Mouse (Mus musculus): ENCODE measurements around the gene Fbxo3. TPM values are rescaled to one million over a fixed set of nuclear protein-coding genes. Genes with fewer than 3 reads are reported as not detected.
"Not testable (repeated sequence)": the region's sequence is repeated elsewhere in the genome, so short reads cannot be mapped to it uniquely, and the experiment has no call there.

Fbxo3 gene
- polyA plus RNA-seq, 1 experiment = 53.9 TPM

- no peak for DNase-seq (ENCODE audit: extremely low spot score in 1 of 2, low spot score in 1 of 2)
These were observed 8.1 kb downstream of the Fbxo3 start for GRCm38 (mm10) chr2:104035595-104035994.

- DNase-seq (ENCODE audit: extremely low spot score in 1 of 2, low spot score in 1 of 2) = no peak
These were observed 8.8 kb downstream of the Fbxo3 start for GRCm38 (mm10) chr2:104036316-104036715.

- no peak for DNase-seq (ENCODE audit: extremely low spot score in 1 of 2, low spot score in 1 of 2)
These were observed 10.7 kb downstream of the Fbxo3 start for GRCm38 (mm10) chr2:104038236-104038635.

- DNase-seq (ENCODE audit: extremely low spot score in 1 of 2, low spot score in 1 of 2) = no peak
These were observed 14.1 kb downstream of the Fbxo3 start for GRCm38 (mm10) chr2:104041632-104042031.

- no peak for DNase-seq (ENCODE audit: extremely low spot score in 1 of 2, low spot score in 1 of 2)
These were observed 15.2 kb downstream of the Fbxo3 start for GRCm38 (mm10) chr2:104042766-104043165.

- no peak for DNase-seq (ENCODE audit: extremely low spot score in 1 of 2, low spot score in 1 of 2)
These were observed 16.3 kb downstream of the Fbxo3 start for GRCm38 (mm10) chr2:104043624-104044478.

- no peak for DNase-seq (ENCODE audit: extremely low spot score in 1 of 2, low spot score in 1 of 2)
These were observed 17.1 kb downstream of the Fbxo3 start for GRCm38 (mm10) chr2:104044479-104045080.

GRCm38 (mm10) chr2:104058381-104058780, 30.9 kb downstream of the Fbxo3 start:
- DNase-seq (ENCODE audit: extremely low spot score in 1 of 2, low spot score in 1 of 2) = no peak

- no peak for DNase-seq (ENCODE audit: extremely low spot score in 1 of 2, low spot score in 1 of 2)
These were observed 31.4 kb downstream of the Fbxo3 start for GRCm38 (mm10) chr2:104058954-104059353.

- DNase-seq (ENCODE audit: extremely low spot score in 1 of 2, low spot score in 1 of 2) = peak in 1 of 2 experiments; percentile 67
These were observed 32.3 kb downstream of the Fbxo3 start for GRCm38 (mm10) chr2:104059786-104060185.

GRCm38 (mm10) chr2:104060996-104061395, 33.5 kb downstream of the Fbxo3 start:
- DNase-seq (ENCODE audit: extremely low spot score in 1 of 2, low spot score in 1 of 2) = no peak

GRCm38 (mm10) chr2:104062665-104063064, 35.1 kb downstream of the Fbxo3 start:
- DNase-seq (ENCODE audit: extremely low spot score in 1 of 2, low spot score in 1 of 2) = peak in 1 of 2 experiments; percentile 19

- DNase-seq (ENCODE audit: extremely low spot score in 1 of 2, low spot score in 1 of 2) = no peak
These were observed 36.6 kb downstream of the Fbxo3 start for GRCm38 (mm10) chr2:104064152-104064551.

GRCm38 (mm10) chr2:104065526-104065925, 38.0 kb downstream of the Fbxo3 start, which contains the start of gene Gm10912:
Gene Gm10912, plus strand, starts transcription at chr2:104065826.
- DNase-seq (ENCODE audit: extremely low spot score in 1 of 2, low spot score in 1 of 2) = not testable (repeated sequence)

- DNase-seq (ENCODE audit: extremely low spot score in 1 of 2, low spot score in 1 of 2) = not testable (repeated sequence)
These were observed 40.9 kb downstream of the Fbxo3 start, which contains the start of gene Gm10799 for GRCm38 (mm10) chr2:104068450-104068849. Gene Gm10799, minus strand, starts transcription at chr2:104068550.

- no peak for DNase-seq (ENCODE audit: extremely low spot score in 1 of 2, low spot score in 1 of 2)
These were observed 42.2 kb downstream of the Fbxo3 start, which contains the start of gene Cd59b for GRCm38 (mm10) chr2:104069704-104070185. Gene Cd59b, plus strand, starts transcription at chr2:104069849.

- not testable (repeated sequence) for DNase-seq (ENCODE audit: extremely low spot score in 1 of 2, low spot score in 1 of 2)
These were observed 50.8 kb downstream of the Fbxo3 start for GRCm38 (mm10) chr2:104078285-104078684.

GRCm38 (mm10) chr2:104081436-104082050, 54.0 kb downstream of the Fbxo3 start:
- not testable (repeated sequence) for DNase-seq (ENCODE audit: extremely low spot score in 1 of 2, low spot score in 1 of 2)

- no peak for DNase-seq (ENCODE audit: extremely low spot score in 1 of 2, low spot score in 1 of 2)
These were observed 55.0 kb downstream of the Fbxo3 start for GRCm38 (mm10) chr2:104082474-104082873.

- DNase-seq (ENCODE audit: extremely low spot score in 1 of 2, low spot score in 1 of 2) = not testable (repeated sequence)
These were observed 56.5 kb downstream of the Fbxo3 start for GRCm38 (mm10) chr2:104084027-104084426.

GRCm38 (mm10) chr2:104087562-104087961, 60.0 kb downstream of the Fbxo3 start:
- DNase-seq (ENCODE audit: extremely low spot score in 1 of 2, low spot score in 1 of 2) = not testable (repeated sequence)
